ENCODE assay signal across 22 mouse cellular contexts in genomic region chr11:7758862-7759467, GRCm38 (mm10).
A peak's percentile ranks its signal among the peaks of the same experiment; 100 is the strongest.
DNase-seq lines count a peak whose midpoint lies in the region; ATAC-seq and TF ChIP-seq lines count a peak whose summit lies in the region.
"Had no signal": no experiment of that assay in that cellular context is flagged by ENCODE, and none has a peak within 500 bp of the region (broad histone marks: within the 10 kb centered on the region; RNA-seq: fewer than 3 reads in every experiment).

No protein-coding gene starts in this region.

- H3K9ac ChIP-seq in kidney, postnatal 0 days (ENCODE audit: low read depth, low read length), result no peak overlapping the region
- H3K9ac ChIP-seq: hindbrain, embryonic 12.5 days; lung, embryonic 14.5 days; stomach, embryonic 15.5 days had no signal

- peak; percentile 5 for DNase-seq in adrenal gland, adult 2 months
- no peak for DNase-seq in adrenal gland, adult 8-10 months
- peak; percentile 7 for DNase-seq in kidney, postnatal 0 days (ENCODE audit: low spot score)
- no peak for DNase-seq in kidney, postnatal 10 days
- peak; percentile 1 for DNase-seq in brain, adult 2 months (ENCODE audit: low read depth, low spot score)
- no peak for DNase-seq in gastrocnemius, postnatal 4 days (ENCODE audit: low spot score in 2 of 2)
- DNase-seq in adipocyte (ENCODE audit: low spot score), result no peak
- DNase-seq: embryo, embryonic 11 days; gastrocnemius, postnatal 25 days; heart, postnatal 10 days; lung, embryonic 14.5 days; lung, postnatal 4 days; right cerebral cortex, postnatal 25 days; thymus, adult 18-20 months; thymus, postnatal 4 days had no signal

- H3K27ac ChIP-seq in kidney, postnatal 0 days, result no peak overlapping the region
- H3K27ac ChIP-seq: hindbrain, embryonic 12.5 days; stomach, embryonic 15.5 days had no signal

- TF ChIP-seq CTCF in kidney, postnatal 0 days (IDR thresholded peaks at IDR 0.05; ENCODE audit: low read depth), result no peak

- H3K36me3 ChIP-seq in kidney, postnatal 0 days (ENCODE audit: insufficient read depth, low read length), result no peaks in the 10 kb centered on the region
- H3K36me3 ChIP-seq: hindbrain, embryonic 12.5 days; stomach, embryonic 15.5 days had no signal

- WGBS in kidney, postnatal 0 days, result 43% methylated on average over 6 of the region's 6 CpGs

- no peak overlapping the region for H3K4me3 ChIP-seq in kidney, postnatal 0 days (replicated peaks; ENCODE audit: low read depth, low read length)
- H3K4me3 ChIP-seq: hindbrain, embryonic 12.5 days; stomach, embryonic 15.5 days had no signal

- no peak for ATAC-seq in kidney, postnatal 0 days (replicated peaks; ENCODE audit: low FRiP score, low read depth)
- ATAC-seq in megakaryocyte, adult 5-6 weeks (ENCODE audit: poor library complexity, severe bottlenecking), result peak; percentile 57
- ATAC-seq: CD4-positive, CD25-positive, alpha-beta regulatory T cell, adult 4 months; forebrain, embryonic 16.5 days had no signal

- H3K27me3 ChIP-seq in kidney, postnatal 0 days (ENCODE audit: insufficient read depth, low read length), result no peaks in the 10 kb centered on the region
- H3K27me3 ChIP-seq: hindbrain, embryonic 12.5 days; stomach, embryonic 15.5 days had no signal

- no peaks in the 10 kb centered on the region for H3K9me3 ChIP-seq in kidney, postnatal 0 days (replicated peaks; ENCODE audit: low read length)
- H3K9me3 ChIP-seq: hindbrain, embryonic 12.5 days; stomach, embryonic 15.5 days had no signal

- H3K4me1 ChIP-seq in kidney, postnatal 0 days (replicated peaks; ENCODE audit: insufficient read depth, low read length), result no peaks in the 10 kb centered on the region
- H3K4me1 ChIP-seq: hindbrain, embryonic 12.5 days; stomach, embryonic 15.5 days had no signal

- H3K4me2 ChIP-seq in kidney, postnatal 0 days (ENCODE audit: low read length), result no peak overlapping the region
- H3K4me2 ChIP-seq: heart, embryonic 11.5 days; hindbrain, embryonic 12.5 days; lung, embryonic 14.5 days; midbrain, embryonic 11.5 days; stomach, embryonic 15.5 days had no signal

Comparison
In these comparisons a context has a peak if more than half of its experiments do, and no peak if none do; other contexts are left out.
1. DNase-seq: peak in adrenal gland, adult 2 months (single experiment), kidney, postnatal 0 days (single experiment) and brain, adult 2 months (single experiment); none in adrenal gland, adult 8-10 months (single experiment), kidney, postnatal 10 days (single experiment), gastrocnemius, postnatal 4 days (0 of 2) and adipocyte (single experiment).